ENCODE assay signal across 22 mouse cellular contexts in genomic region chr4:142616901-142617300, GRCm38 (mm10).
"Had no signal": no experiment of that assay in that cellular context is flagged by ENCODE, and none has a peak within 500 bp of the region (broad histone marks: within the 10 kb centered on the region; RNA-seq: fewer than 3 reads in every experiment).

No protein-coding gene starts in this region.

- H3K9ac ChIP-seq: heart, embryonic 13.5 days; heart, embryonic 15.5 days; hindbrain, embryonic 14.5 days; kidney, embryonic 15.5 days; limb, embryonic 13.5 days; limb, embryonic 15.5 days; liver, embryonic 12.5 days; liver, embryonic 14.5 days had no signal

- H3K27me3 ChIP-seq: heart, embryonic 13.5 days; heart, embryonic 15.5 days; kidney, embryonic 15.5 days; limb, embryonic 13.5 days; limb, embryonic 15.5 days; liver, embryonic 12.5 days had no signal

- H3K4me1 ChIP-seq: heart, embryonic 13.5 days; heart, embryonic 15.5 days; liver, embryonic 12.5 days had no signal

- H3K4me3 ChIP-seq: heart, adult 2 months; heart, embryonic 13.5 days; heart, embryonic 15.5 days; kidney, embryonic 15.5 days; limb, embryonic 13.5 days; limb, embryonic 15.5 days; liver, embryonic 12.5 days had no signal

- H3K36me3 ChIP-seq: heart, embryonic 13.5 days; heart, embryonic 15.5 days; kidney, embryonic 15.5 days; limb, embryonic 13.5 days; limb, embryonic 15.5 days; liver, embryonic 12.5 days had no signal

- H3K27ac ChIP-seq: heart, adult 2 months; heart, embryonic 13.5 days; heart, embryonic 15.5 days; hindbrain, embryonic 14.5 days; kidney, embryonic 15.5 days; kidney, postnatal 0 days; limb, embryonic 13.5 days; limb, embryonic 15.5 days; liver, embryonic 12.5 days; liver, embryonic 14.5 days had no signal

- DNase-seq: gastrocnemius, postnatal 14 days; gastrocnemius, postnatal 36 days; heart, adult 11 months; heart, adult 2 months; heart, postnatal 14 days; heart, postnatal 36 days; kidney, adult 11 months; kidney, postnatal 14 days; layer of hippocampus, adult 9-11 months; layer of hippocampus, postnatal 36 days had no signal

- H3K9me3 ChIP-seq: heart, embryonic 13.5 days; heart, embryonic 15.5 days; kidney, embryonic 15.5 days; limb, embryonic 13.5 days; limb, embryonic 15.5 days had no signal

- H3K4me2 ChIP-seq: heart, embryonic 11.5 days; heart, embryonic 13.5 days; heart, embryonic 15.5 days; hindbrain, embryonic 14.5 days; kidney, embryonic 15.5 days; limb, embryonic 13.5 days; limb, embryonic 15.5 days; liver, embryonic 12.5 days had no signal

- ATAC-seq: hindbrain, embryonic 16.5 days; intestine, embryonic 16.5 days; liver, embryonic 12.5 days had no signal
